Mouse (Mus musculus): Measurements from ENCODE around the gene Rgs18.

Rgs18 gene

DNA sequence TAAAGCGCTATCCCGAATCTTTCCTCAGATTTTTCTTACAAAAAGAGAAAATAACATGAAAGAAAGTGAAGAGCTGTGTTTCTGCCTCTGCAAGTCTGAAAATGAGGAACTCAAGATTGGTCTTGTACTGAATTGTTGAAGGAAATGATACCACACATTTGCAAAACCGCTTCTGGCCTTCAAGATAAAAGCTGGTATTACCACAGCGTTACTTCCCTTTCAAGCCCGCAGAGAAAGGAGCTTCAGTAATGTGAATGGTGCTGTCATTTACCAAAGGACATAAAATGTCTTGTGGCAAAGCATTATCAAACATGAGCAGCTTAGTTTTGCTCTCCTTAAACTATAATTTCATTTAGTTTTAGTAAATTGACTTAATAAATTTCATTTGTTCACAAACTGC is at the start of gene Rgs18:
Rgs18 (minus strand) TSS at position 105 of the 400 bp plus-strand sequence.
- DNase-seq = no peak

- no peak for DNase-seq
These were observed 841 bp downstream of the Rgs18 start for GRCm38 (mm10) chr1:144774394-144774793.

- no peak for DNase-seq
These were observed 9.0 kb downstream of the Rgs18 start for GRCm38 (mm10) chr1:144766218-144766617.

GRCm38 (mm10) chr1:144760792-144761191 is 14.4 kb downstream of the Rgs18 start:
- DNase-seq = no peak

DNA sequence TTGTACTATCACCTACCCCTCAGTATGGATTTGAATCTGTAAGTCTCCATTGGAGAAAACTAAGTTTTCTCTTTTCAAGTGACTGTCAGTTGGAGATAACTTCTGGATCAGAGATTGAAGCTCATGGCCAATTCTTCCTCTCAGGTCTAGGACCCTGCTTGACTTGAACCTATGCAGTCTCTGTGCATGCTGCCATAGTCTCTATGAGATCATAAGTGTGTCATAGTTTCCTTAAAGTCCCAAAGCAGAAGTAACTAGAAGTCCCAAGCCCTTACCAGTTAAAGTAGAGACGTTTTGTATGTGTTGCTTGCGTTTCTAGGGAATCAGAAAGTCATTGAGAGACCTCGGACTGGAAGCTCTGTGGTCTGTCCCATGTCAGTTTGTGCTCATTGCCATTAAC is 24.5 kb downstream of the Rgs18 start:
- DNase-seq = no peak

GRCm38 (mm10) chr1:144746182-144746581 is 29.1 kb downstream of the Rgs18 start:
- no peak for DNase-seq

DNA sequence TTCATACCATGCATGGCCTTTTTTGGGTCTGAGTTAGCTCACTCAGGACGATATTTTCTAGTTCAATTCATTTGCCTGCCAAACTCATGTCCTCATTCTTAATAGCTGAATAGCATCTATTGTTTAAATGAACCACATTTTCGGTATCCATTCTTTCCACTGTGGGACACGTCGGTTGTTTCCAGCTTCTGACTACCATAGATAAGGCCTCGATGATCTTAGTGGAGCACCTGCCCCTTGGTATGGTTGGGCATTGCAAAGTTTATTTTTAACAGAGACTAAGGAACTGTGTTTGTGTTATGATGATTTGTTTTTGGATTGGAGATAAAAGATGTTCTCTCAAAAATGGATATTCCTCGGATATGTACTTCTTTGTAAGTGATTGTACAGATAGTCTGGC is 37.5 kb downstream of the Rgs18 start:
- DNase-seq = no peak

DNA sequence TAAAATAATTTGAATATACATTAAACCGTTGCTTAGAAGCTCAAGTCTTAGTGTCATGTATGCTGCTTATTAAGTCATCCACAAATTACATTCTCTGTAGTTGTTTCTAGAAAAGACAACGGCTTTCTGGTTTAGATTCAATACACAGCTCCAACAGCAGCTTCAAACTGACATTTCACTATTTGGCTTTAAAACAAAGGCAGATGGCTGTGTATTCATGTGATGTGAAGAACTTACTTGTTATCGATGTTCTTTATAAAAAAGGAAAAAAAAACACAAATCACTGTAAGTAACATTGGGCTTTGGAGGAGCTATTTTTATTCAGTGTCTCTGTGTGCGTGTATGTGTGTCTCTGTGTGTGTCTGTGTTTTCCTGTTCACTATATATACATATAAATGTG is 54.5 kb downstream of the Rgs18 start:
- no peak for DNase-seq

DNA sequence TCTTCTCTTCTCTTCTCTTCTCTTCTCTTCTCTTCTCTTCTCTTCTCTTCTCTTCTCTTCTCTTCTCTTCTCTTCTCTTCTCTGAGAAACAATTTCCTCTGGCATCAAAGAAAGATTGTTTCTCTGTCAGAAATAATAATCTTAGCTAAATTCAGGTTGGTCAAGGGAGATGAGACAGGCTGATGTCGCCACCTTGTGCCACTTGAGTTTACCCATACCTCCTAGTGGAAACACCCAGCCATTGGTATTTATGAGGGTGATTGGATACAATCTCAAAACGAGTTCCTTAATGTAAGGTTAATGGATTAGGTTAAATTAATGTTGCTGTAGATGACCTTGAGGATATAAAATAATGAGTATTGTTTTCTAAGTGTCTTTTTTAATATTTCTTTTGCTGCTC is 70.9 kb downstream of the Rgs18 start:
- no peak for DNase-seq

Data from thymus, postnatal 25 days (tissue).